Mouse (Mus musculus): ENCODE data around the gene Depdc5.

DNA sequence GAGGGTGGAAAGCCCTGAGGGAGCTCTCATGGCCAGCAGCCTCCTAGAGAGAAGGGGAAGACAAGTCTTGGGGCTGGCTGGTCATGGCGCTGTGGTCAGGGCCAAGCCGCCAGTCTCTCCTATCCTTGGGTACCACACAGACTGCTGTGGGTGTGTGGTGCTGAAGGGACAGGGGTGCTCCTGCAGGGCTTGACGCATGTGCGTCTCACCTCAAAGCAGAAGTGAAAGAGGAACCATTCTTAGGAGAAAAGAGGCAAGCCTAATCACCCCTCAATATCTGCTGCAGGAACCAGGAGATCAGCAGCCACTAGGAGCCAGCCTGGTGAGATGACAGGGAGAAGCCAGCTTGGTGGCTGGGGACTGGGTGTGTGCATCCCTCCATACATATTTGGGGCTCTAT lies 134.2 kb downstream of the Depdc5 start:
- TF ChIP-seq CTCF (IDR thresholded peaks at IDR 0.05; ENCODE audit: borderline replicate concordance, insufficient read depth, low read length) (no peak), POLR2A (IDR thresholded peaks at IDR 0.05; ENCODE audit: low read depth, low read length) (no peak)

Data from embryonic fibroblast, embryonic 13.5 days (primary cell).